Mouse (Mus musculus) embryo, embryonic 10 days (tissue): ENCODE measurements at regions not wholly inside any gene's neighbourhood (a gene's known extent, or its start where the extent isn't known, plus 50 kb on each side); places are given as distances from the start of the nearest gene placed in this dataset.

Experiments used
- DNase-seq: peaks from one replicate; pipeline ENCODE4 v3.0.0-alpha.2; 2015; ENCODE audit warnings: low spot score

DNA sequence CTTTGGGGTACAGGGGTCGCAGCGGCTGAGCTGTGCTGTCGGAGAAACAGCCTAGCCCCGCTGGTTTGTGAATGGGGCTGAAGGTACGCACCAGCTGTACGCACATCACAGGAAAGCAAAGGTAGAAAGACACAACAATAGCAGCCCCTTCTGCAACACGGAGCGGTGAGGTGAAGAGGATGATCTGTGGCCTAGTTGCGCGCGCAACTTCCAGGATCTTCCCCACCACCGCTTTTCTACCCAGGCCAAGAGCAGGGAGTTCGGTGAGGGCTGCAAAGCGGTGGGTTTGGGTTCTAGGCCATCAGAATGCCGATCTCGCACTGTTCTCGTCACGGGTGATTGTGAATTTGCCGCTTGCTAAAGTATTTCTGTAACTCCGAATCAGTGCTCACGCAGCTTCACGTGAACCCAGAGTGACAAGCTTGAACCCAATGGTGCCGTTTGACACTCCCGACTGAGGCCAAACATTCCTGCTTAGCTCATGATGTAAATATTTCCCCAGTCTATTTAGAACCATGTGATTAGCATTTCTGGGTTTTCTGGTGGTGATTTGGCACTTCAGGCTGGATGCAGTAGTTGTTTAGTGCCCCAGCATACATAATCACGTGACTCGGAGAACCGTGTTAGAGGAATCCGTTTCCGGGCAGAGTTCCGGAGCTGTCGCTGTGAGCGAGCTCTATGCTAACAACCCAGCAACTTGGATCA is 54.7 kb downstream of the Cryaa start:
- DNase-seq, result no peak

DNA sequence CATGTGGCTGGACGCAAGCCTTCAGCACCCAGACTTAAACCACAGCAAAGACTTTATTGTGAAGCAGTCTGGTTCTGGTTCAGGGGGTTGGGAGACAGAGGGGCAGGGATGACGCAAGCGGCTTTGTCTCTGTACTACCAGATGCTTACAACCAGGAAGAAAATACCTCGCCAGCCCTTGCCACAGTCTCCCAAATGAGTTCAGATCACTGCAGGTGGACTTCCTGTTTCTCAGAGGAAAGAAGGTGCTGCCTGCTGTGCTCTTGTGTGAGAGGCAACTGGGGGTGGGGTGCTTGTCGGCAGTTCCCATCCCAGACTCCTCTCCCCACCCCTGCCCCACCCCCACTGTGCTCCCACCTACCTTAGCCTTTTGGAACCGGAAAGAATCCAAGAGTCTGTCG is 56.9 kb downstream of the Cryaa start:
- DNase-seq, result no peak

DNA sequence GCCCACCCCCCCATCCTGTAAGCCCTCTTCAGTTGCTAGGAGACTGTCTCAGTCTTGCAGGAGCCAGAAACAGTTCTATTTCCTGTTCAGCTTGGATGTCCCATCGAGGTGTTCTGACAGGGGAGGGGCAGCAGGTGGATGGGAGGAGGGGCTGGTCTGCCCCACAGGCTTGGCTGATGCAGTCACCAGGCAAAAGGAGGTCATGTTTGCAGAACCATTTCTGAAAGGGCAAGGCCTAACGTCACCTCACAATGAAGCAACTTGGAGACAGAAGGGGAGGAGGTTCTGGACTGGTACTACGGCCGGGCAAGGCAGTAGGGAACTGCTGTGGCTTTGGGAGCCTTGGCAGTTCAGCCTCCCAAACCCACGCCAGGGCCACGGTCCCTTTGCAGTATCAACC is 59.1 kb downstream of the Cryaa start:
- no peak for DNase-seq

DNA sequence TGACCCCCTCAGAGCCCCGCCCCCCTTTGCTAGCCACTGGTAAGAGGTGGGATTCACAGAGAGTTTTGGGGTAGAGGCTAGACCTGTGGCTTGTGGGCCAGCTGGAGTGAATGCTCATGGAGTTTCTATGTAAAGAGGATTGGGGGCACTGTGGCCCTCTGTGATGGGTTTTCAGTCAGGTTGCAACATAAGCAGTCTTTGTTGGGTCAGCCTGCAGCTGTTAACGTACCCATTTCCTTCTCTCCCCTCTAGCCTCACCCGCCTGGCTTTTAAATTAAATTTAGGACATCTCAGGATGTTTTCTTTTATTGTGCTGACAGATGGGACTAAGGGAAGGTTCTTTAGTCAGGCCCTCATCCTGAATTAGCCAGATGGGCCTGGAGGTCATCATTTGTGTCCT is 60.6 kb downstream of the Cryaa start:
- DNase-seq, result no peak

DNA sequence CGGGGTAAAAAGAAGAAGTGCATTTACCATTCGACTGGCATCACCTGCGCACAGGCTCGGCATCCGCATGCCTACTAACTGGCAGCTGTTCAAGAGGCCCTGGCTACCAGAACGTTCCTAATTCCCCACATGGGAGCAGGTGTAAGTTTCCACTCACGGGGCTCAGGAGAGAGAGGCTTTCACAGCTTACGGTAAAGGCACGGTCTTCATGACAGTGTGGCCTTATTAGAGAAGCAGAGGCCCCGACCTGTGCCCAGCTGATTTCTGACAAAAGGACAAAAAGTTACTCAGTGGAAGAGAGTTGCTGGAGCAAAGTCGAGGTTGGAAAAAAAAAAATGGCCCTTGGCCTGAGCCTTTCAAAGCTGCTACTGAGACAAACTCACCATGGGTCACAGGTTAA is 62.0 kb downstream of the Cryaa start:
- no peak for DNase-seq

DNA sequence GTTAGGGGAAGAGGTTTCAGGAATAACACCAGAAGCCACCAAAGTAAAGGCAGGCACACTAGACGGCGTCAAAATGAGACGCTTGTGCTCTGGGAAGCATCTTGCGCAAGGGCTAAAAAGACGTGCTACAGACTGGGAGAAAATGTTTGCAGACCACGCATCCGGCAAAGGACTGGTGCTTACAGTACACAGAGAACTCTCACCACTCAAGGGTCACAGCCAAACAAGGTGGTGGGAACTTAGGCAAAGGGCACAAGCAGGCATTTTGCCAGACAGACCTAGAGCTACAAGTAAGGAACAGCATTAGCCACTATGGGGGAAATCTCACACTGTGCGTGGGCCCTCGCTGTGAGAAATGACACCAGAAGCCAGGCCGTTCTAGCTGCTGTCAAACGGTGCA is 62.5 kb downstream of the Cryaa start:
- no peak for DNase-seq

DNA sequence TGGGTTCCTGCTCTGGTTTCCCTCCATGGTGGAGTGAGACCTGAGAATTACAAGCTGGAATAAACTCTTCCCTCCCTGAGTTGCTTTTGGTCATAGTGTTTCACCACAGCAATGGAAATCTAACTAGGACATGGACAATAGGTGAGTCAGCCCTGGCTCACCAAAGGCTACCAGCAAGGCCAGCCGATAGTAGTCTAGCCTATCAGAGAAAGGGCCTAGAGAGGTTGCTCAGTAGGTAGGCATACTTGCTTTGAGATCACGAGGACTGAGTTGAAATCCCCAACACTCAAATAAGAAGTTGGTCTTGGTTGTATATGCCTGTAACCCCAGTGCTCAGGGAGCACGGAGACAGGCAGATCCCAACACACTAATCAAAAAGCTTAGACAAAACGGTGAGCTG is 66.0 kb downstream of the Cryaa start:
- DNase-seq, result no peak

DNA sequence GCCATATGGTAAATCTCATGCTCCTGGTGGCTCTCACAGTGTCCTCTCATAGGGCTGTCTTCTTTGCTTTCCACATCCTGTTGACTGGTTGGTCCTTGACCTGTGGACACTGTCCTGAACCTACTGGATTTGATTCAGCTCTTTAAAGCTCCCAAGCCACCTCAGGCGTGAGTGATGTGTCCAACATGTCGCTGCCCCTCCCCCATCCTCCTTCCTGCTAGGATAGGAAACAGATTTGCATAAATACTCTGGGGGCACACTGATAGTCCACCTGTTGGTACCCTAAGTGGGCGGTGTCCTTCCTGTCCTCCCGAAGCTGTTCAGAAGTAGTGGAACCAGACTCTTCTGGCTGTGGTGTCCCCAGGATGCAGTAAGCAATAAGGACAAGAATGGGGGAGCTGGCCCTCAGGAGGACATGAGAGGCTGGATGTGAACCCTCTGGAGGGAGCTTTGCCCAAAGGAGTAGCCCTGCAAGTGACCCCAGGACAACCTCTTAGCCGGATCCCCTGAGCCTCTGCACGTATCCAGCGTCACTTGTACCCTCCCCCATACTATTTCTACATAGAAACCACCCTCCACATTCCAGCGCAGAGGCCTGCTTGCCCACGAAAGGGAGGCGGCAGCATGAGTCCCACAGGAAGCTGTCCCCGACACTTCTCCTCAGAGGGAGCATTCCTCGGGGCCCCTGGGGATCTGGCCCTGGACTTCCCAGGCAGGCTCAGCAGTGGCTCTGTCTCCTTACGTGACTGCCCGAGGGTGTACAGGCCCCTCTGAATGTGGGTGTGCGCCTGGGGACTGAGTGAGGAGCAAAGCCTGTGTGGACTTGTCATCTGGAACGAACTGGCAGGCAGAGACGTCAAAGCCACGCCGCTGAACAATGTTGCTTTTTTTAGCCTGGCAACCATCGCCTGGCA is 68.8 kb downstream of the Cryaa start:
- peak; percentile 49 for DNase-seq

DNA sequence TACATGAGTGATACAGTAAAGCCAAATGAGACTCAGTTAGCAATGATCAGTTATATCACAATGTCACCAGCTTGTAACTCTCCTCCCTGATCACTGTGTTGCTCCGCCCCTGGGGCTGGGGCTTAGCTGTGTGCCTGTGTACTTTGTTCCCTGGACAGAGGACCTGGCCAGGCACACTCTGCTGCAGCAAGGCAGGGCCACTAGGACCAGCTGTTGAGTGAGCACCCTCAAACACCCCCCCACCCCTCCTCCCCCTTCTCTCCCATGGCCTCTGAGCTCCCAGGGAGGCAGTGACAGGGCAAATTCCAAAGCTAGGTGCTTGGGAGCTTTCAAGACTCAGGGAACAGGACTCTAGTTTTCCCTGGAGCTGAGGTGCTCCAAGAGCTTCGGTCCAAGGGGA is 70.0 kb downstream of the Cryaa start:
- DNase-seq, result no peak

DNA sequence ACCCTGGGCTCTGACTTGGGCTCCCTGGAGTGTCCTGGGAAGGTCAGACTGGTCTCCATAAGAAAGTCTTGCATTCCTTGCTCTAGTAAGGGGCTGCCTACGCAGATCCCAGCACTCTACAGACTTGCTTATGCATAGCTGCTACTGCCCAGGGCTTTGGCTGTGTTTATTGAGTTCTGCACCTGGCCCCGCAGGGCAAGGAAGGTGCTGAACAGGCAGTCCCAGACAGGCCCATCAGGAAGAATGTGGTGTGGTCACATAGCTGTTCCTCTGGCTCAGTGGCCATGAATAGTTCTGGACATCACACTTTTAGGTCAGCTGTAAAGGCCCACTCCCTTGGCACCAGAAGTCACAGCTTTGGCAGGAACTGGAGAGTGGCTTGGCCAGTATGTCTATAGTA is 70.6 kb downstream of the Cryaa start:
- no peak for DNase-seq

DNA sequence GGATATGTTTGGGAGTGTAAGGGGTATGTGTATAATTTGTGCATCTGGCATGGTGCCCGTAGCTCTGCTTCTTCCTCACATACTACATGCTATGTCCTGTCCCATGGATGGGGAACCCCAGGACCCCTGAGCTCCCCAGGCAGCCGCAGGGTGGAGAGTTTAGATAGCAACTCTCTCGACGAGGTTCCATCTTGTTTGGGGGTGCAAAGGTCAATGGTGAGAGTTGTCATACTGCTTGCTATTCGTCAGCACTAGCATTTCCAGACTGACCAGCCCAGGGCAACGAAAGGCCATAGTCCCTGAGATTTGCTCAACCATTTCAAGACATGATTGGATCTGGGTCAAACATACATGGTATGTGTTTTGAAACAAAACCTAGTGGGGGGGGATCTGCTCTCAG is 71.4 kb downstream of the Cryaa start:
- DNase-seq, result no peak

DNA sequence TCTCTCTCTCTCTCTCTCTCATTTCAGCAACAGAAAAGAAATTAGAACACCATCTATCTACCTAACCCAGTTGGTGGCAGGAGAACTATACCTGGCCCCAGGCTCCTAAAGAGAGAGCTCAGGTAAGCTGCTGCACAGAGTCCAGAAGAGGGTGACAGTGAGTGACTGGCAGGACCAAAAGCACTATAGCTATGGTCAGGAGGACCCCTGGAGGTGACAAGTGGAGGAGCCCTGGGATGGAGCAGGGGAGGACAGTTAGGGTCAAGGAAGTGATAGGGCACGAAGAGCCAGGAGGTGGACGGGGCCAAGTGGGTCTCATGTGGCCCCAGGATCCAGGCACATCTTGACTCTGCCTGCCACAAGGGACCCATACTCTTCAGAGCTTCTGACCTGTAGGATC is 73.7 kb downstream of the Cryaa start:
- DNase-seq, result no peak

DNA sequence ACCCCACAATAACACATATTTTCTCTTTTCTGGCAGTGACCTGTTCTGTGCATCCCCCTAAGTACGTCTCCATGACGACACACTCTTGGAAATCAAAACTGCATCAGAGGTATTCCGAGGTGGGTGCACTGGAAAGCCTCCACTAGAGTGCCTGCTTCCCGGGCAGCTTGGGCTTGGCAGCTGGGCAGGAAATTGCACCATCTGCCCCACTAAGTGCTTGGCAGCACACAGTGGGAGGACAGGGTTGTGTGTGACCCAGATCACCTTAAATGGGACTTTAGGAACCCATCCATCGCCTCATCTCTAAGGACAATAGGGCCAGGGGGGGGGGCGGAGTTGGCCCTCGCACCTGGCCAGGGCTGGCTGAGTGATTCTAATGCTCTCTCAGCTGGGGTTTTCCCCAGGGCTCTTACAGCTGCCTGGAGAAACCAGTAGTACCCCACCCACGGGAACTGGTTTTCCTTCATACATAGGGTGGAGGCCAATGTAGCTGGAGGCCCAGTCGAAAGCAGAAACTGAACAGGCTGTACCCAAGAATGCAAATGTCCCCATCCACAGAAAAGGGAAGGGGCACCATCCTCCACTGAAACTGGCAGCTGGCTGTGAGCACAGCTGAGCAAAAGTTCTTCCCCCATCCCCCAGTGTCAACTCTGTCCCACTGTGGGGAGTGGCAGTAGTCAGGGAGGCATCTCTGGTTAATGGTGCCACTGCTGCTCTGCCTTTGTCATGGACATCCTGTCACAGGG is 75.7 kb downstream of the Cryaa start:
- no peak for DNase-seq

DNA sequence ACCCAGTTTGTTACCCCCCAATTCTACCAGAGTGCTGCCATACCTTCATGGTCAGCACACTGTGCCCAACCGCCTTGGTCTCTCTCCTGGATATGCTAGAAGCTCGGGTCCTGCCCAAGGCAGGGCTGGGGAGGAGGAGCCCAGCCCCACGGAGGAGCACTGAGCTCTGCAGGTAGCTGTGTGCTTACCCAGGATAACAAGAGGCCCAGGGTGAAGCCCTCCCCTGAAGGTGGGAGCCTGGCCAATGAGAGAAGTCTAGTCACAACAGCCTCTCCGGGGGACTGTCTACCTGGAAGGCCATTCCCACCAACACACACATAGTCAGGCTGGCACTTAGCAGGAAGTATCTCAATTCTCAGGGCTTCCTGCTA is 76.2 kb downstream of the Cryaa start:
- DNase-seq, result no peak

DNA sequence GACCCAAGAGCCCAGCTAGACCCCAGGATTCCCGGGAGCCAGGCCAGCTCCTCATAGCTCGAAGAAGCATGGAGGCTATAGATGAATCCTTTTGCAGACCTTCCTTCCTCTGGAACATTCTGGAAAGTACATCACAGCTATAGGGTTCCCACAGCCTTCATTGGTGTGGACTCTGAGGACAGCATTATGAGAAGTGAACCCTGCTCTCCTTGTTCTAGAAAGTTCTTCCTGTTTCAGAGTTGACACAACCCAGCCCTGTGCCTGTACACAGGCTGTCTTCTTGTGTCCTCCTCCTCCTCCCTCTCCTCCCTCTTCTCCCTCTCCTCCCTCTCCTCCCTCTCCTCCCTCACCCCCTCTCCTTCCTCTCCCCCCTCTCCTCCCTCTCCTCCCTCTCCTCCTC is 82.9 kb downstream of the Cryaa start:
- DNase-seq, result no peak

DNA sequence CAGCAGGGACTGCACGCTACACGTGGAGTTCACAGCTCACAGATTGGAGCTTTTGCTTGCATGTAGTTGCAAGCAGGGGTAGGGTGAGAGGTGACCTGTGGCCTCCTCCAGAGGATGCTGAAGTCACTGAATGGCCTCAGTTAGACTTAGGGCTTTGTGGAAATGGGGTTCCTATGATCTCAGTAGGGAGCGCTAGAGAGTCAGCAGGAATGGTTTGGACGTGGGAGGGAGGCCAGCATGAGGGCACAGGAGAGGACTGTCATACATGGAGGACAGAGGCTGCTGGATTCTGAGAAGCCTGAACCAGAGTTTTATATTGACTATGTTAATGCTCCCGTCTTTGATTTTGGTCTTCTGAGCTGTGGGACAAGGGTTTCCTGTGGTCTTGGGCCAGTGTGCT is 85.5 kb downstream of the Cryaa start:
- no peak for DNase-seq

DNA sequence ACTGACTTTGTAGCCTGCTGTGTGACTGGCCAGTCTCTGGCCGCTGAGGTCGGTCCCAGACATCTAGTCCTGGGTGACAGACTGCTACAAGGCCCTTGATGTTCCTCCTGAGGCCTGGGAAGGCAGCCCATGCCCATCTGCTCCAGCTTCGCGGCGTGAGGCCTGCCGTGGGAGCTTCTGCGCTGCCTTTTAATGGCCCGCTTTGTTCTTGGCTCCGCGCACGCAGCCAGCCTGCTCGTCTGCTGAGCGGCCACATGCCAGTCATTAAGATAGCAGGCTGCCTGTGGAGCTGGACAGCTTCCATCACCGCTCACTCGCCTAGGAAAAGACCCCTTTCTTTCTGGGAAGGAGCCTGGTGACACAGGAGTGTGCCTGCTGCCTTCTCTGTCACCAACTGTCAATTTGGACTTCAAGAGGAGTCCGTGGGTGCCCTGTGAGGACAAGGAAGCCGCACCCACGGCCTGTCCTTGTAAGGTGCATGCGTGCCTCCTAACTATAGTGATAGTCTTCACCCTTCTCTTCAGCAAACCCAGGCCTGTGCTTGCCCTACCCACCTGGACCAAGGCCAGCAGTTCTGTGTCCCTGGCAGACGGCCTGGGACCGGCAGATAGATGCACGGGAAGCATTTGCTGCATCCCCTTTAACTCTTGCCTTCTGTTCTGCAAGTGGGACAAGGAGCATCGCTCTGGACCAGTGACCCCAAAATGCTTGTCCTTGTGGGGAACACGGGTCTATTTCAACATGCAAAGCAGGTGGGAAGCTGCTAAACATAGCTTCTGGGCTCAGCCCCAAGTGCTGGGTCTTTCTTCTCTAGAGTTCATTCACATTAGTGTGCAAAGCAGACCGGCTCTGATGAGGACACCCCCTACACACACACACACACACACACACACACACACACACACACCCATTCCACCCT is 88.6 kb downstream of the Sik1 start:
- DNase-seq, result peak; percentile 78

DNA sequence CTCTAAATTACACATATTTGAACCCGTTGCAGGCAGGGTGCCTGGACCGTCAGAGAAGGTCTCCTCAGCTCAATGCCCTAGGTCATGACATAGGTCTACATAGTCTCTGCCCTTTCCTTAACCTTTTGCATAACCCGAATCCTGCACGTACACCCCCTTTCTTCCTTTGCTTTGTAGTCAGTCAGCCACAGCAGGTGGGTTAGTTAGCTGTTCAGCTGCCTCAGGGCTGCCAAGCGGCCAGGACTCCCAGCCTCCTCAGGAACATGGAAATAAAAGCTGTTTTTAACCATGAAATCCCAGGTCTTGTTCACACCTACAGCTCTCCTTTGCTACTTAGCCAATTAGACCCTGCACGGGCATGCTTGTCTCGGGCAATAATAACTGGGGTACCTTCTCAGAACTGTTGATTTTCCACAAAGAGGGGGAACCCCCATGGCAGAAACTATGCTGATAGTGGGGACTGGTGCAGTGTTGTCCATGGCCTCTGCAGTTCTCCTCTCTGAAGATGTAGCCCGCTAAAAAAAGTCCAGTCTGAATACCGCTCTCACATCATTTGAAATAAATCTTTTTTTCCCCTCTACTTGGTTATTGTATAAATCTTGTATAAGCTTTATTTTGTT is 83.3 kb downstream of the Sik1 start:
- peak; percentile 36 for DNase-seq

DNA sequence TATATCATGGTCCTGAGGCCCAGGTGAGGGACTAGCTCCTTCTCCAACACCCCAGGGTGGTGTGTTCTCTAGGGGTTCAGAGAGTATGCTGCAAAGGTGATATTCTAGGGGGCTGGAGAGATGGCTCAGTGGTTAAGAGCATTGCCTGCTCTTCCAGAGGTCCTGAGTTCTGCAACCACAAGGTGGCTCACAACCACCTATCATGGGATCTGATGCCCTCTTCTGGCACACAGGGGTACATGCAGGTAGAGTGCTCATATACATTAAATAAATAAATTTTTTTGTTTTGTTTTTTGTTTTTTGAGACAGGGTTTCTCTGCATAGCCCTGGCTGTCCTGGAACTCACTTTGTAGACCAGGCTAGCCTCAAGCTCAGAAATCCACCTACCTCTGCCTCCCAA is 81.7 kb downstream of the Sik1 start:
- peak; percentile 21 for DNase-seq

DNA sequence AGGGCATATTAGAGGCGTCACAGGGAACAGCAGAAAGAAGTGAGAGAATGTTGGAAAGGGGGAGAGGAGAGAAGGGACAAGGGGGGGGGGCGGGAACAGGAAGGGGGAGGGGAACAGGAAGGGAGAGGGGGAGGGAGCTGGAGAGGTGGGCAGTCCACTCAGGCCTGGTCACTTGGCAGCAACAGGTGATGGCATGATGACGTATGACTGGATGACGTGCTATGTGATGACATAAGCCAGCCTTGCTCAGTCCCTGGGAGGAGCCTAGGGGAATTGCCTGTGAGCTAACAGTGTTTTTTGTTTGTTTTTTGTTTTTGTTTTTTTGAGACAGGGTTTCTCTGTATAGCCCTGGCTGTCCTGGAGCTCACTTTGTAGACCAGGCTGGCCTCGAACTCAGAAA is 80.6 kb downstream of the Sik1 start:
- no peak for DNase-seq

DNA sequence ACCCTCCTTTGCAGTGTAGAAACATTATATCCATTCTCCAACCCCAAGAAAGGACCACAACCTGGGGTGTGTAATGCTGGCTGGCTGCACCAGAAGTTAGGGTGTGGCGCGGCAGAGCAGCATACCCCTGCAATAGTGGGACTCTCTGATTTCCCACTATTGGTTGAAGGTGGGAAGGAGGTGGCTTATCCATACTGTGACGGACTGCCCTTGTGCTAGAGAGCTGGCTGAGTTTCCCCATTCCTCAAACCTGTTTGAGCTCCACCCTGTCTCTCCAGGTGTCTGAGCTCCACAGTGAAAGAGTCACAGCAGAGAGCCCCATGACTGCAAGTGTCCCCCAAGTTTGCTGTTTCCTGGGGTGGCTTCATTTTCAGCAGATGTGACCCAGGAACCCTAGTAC is 79.6 kb downstream of the Sik1 start:
- no peak for DNase-seq
